Mouse (Mus musculus) activated CD4-positive, CD25-positive, alpha-beta regulatory T cell, adult 4 months (primary cell): ENCODE measurements around the gene Ensa. TPM values are rescaled to one million over a fixed set of nuclear protein-coding genes. Genes with fewer than 3 reads are reported as not detected.
A peak's percentile ranks its signal among the peaks of the same experiment; 100 is the strongest.
"Not testable (repeated sequence)": the region's sequence is repeated elsewhere in the genome, so short reads cannot be mapped to it uniquely, and the experiment has no call there.

Experiments used
- ATAC-seq: one replicate; pipeline ENCODE4 v1.8.0; 2017
- polyA plus RNA-seq, 2 experiments: library from polyadenylated mRNA; unstranded; fragments of 100-300 nt; shearing (Covaris generic); gene quantifications; one replicate each; pipeline ENCODE4 v1.2.1; 2017

Ensa gene
- 10 to 100 TPM; 67.7 to 82.4 TPM for polyA plus RNA-seq

DNA sequence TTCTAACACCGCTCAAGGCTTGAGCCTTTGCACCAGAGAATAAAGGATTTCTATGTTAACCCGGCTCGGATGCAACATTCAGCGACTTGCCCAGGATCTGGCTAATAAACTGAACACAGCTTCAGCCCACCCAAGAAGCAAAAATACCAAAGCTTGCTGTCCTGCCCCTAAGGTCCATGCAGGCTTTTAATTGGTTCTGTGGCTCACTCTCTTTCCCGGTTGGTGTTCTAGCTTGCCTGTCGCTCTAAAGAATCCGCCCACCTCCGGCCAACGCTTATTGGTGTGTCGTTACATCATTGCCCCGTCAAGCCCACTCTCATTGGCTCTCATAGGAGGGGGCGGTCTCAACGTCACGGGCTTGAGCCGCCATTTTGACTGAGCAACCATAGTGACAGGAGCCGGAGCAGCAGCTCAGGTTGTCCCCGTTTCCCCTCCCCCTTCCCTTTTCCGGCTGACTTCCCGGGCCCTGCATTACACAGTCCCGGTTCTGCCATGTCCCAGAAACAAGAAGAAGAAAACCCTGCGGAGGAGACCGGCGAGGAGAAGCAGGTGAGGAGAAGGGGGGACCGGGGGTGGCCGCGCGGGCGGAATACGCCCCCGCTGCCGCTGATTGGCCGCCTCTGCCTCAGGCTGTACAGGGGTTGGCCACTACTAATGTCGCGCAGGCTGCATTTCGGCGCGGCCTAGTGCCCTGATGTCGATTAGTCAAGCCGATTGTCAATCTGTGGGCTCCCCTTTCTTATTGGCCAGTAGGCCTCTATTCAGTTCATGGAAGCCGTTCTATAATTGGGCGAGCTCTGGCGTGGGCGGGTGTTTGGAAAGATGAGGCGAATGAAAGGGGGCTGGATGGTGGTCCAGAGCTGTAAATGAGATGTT lies at the start of gene Ensa:
Gene Ensa (plus strand): TSS at position 366 of the 876 bp plus-strand sequence.
- ATAC-seq, result peak; percentile 92

GRCm38 (mm10) chr3:95587754-95588603 lies 36.8 kb upstream of the Ensa start:
- no peak for ATAC-seq

DNA sequence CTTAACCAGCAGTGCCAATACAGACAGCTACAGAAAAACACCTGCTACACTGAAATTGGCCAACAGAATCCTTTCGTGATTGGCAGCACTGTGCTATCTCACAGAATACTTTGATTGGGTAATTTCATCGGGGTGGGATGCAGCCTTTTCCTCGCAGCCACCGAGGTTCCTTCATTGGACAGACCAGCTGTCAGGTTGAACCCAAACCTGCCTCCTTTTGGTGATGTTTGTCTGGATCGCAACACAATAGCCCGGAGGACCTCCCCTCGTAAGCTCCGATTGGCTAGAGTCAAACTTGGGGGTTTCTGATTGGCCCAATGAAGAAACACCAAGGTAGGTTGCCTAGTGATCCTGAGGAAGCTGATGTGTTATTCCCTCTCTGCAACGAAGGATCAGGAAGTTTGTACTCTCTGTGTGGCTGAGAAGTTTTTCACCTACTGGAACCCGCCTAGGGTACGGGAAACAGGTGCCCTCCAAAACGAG lies 36.1 kb upstream of the Ensa start, which contains the start of gene Golph3l:
Gene Golph3l (plus strand): TSS at position 331 of the 483 bp plus-strand sequence.
- ATAC-seq, result peak; percentile 100

GRCm38 (mm10) chr3:95598734-95599133 lies 26.1 kb upstream of the Ensa start:
- ATAC-seq, result no peak

DNA sequence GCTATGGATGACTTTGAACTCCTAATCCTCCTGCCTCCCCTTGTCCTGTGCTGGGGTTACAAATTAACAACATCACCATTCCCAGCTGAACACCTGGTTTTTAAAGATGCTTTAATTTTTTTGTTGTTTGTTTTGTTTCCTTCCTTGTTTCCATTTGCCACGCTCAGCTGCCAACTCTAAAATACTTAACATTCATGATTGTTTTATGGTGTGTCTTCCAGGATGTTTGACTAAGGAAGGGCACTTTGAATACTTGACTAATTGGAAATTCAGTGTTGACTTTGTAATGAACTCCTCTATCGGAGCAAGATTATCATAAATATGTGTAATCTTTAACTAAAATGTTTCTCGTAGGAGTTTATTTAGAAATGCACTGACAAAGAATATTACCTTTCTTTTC lies 23.5 kb upstream of the Ensa start:
- ATAC-seq, result no peak

- ATAC-seq, result no peak
These were observed 18.7 kb upstream of the Ensa start for GRCm38 (mm10) chr3:95606096-95606495.

- ATAC-seq, result no peak
These were observed 15.6 kb upstream of the Ensa start for GRCm38 (mm10) chr3:95609195-95609594.

- no peak for ATAC-seq
These were observed 10.8 kb upstream of the Ensa start for GRCm38 (mm10) chr3:95613996-95614395.

GRCm38 (mm10) chr3:95618511-95618910 lies 6.3 kb upstream of the Ensa start:
- ATAC-seq, result no peak

GRCm38 (mm10) chr3:95621241-95621640 lies 3.6 kb upstream of the Ensa start:
- no peak for ATAC-seq

GRCm38 (mm10) chr3:95622421-95622820 lies 2.4 kb upstream of the Ensa start:
- ATAC-seq, result not testable (repeated sequence)

DNA sequence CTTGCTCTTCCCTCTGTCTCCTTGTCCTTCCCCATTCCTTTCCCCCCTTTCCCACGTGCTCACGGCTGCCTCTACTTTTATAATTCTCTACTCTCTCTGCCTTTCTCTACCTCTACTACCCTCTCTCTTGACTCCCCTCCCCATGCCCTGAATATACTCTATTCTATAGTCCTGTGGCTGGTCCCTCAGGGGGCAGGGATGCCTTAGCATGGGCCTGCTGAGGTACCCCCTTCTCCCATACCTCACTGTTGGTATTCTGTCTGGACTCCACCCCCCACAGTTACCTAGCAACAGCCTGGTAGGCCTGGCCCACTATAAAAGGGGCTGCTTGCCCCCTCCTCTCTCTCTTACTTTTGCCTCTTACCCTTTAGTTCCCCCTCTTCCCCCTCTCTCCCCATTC lies 1.2 kb upstream of the Ensa start:
- ATAC-seq, result no peak

- not testable (repeated sequence) for ATAC-seq
These were observed 740 bp upstream of the Ensa start for GRCm38 (mm10) chr3:95623991-95624515.

GRCm38 (mm10) chr3:95627763-95628162 lies 3.0 kb downstream of the Ensa start:
- ATAC-seq, result no peak

DNA sequence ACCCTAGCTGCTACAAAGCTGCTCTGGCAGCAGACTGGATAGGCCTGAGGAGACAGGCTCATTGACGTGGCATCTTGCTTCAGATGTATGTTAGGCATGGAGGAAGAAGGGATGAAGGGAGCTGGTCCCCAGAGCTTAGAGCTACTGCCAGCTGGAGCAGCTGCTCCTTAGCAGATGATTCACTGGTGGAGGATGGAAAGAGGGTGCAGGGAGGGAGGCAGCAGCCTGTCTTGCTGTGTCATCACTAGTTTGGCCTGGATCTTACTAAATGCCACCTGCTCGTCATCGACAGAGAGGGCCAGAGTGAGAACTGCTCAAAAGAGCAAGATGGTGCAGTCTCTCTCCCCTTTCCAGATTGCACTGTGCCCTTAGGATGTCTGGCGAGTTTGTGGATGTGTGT lies 5.0 kb downstream of the Ensa start:
- ATAC-seq, result no peak

DNA sequence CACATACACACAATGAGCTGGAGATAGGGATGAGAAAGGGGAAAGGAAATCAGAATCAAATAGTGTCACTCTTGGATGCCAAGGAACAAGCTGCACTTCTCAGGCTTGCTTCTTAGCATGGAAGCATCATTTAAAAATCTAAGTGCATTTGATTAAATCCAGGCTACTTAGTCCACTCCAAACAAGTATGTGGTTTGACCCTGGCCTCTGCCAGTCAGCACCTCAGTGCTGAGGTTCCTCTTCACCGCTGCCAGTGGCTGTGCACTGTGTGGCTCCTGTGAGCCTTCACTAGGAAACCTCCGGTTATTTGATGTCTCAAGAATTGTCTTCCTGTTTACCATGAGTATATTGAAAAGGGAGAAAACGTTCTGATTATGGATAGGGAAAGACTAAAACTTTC lies 6.1 kb downstream of the Ensa start:
- no peak for ATAC-seq

GRCm38 (mm10) chr3:95631304-95631703 lies 6.5 kb downstream of the Ensa start:
- ATAC-seq, result no peak

- ATAC-seq, result peak; percentile 69
These were observed 8.1 kb downstream of the Ensa start for GRCm38 (mm10) chr3:95632648-95633588.

DNA sequence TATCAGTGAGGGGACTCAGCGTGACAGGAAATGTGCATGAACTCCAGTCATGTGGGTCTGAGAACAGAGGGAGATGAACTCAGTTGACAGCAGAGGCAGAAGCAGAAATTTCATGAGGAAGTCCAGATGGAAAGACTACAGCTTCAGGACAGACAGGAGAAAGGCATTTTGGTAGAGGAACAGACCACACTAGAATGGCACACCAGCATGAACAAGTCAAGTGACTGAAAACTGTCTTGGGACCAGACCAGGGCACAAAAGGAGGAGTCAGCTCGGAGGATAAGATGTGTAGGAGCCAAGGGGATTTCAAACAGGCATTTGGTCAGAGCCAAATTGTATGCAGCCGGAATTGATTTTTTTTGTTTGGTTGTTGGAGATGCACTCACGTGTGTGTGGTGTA lies 10.8 kb downstream of the Ensa start:
- ATAC-seq, result no peak

DNA sequence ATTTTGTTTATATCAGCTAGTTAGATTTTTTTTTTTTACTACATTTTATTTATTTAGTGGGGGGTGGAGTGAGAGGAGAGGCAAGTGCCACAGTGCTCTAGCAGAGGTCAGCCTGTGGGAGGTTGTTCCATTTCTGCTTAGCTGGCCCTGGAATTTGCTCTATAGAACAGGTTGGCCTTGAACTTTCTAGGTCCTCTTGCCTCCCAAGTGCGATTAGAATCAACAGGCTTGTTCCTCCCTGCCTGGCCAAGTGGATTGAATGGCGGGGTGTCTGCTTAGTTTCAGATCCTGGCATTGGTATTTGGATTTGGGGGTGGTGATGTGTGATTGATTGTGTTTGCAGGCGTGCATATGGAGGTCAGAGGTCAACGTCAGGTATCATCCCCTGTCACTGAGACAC lies 11.3 kb downstream of the Ensa start:
- ATAC-seq, result no peak

- ATAC-seq, result no peak
These were observed 14.9 kb downstream of the Ensa start for GRCm38 (mm10) chr3:95639694-95640093.

DNA sequence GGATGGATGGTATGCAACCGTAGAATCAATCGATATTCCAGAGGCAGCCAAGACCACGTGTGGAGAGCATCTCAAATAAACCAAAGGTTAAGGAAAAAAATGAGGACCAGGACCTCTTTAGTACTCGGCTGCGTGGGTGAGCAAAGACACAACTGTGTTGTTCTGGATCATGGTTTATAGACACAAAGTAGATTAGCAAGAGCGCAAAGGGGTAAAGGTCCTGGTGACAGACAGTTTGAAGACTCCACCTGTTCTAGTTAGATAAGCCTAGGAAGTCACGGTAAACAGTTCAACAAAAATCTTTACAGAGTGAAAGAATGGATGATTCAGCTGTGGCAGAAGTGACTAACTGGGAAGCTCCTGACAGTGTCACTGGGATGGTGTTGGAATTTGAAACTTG lies 18.3 kb downstream of the Ensa start:
- ATAC-seq, result no peak
